Mouse (Mus musculus) right cerebral cortex, postnatal 10 days (tissue): ENCODE results near the gene Dock7.
A peak's percentile ranks its signal among the peaks of the same experiment; 100 is the strongest.

Experiments
- DNase-seq, 2 experiments: peaks; one replicate each; pipeline ENCODE4 v3.0.0; 2021; ENCODE audit warnings: low spot score in 2 of 2

The Dock7 gene

DNA sequence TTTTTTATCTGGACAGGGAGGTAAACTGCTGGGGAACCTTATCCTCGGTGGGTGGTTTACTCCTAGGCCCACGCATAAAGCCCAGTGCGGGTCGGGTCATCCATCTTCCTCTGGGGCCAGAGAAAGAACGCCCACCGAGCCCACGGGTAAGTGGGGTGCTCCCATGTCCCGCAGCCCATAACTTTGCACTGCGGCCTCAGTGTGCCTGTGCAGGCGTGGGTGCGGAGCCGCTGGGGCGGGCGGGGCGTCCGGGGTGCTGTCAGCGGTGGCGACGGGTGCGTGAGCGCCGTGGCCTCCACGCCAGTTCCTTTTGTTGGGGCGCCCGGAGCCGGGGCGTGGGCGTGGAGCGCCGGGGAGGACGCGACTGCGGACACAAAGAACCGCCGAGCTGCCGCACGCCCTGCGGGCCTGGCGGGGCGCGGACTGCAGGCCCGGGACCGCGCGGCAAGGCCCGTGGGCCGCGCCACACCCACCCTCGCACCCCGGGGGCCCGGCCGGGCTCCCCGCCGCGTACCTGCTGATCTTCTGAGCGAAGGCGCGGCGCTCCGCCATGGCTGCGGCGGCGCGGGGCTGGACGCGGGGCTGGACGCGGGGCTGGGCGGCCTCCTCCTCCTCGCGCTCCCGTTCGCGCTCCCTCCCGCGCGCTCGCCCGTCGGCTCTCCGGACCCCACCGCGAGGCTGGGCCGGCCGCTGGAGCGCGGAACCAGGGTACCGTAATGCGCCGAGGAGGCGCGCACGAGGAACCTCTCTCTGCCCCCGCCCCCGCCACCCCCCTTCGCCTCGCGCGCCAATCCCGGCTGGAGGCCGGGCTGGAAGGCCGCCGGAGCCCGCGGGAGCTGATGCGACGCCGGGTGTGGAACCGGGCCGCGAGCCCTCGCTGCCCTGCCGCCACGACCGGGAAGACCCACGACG, at the start of gene Dock7:
TSS of gene Dock7 (minus strand) at position 705 of the 912 bp plus-strand sequence.
- peak; percentile 87 to 89 for DNase-seq

DNA sequence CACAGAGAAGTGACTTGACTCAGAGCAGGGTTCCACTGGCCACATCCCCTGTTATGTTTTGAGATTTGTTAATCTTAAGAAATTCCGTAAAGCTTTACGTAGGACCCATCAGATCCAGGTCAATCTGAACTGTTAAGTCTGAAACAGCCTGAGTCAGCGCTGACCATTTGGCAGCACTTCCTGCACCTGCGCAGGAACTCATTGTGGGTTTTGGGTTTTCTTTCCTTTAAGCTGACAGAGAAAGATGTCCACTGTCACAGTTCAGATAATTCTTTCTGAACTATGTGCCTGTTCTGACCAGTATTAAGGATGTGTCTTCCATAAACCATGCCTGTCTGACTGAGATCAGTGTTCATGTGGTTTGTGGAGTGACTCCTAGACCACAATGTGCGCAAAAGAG, 48.2 kb upstream of the Dock7 start:
- no peak for DNase-seq

DNA sequence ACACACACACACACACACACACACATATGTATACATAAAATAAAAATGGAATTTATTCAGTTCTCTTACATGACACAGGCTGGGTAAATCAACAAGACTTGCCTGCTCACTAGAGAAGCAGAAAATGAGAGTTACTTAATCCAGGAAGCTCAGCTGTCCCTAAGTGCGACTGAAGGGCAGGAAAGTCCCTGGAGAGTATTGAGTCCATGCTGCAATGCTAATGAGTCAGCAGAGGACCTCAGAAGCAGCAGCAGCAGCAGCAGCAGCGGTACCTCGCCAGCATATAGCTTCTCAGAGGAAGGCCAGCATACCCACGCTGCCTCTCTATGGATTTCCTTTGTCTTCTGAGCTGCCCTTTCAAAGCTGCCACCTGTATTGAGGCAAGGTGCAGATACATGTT, 42.8 kb upstream of the Dock7 start:
- no peak for DNase-seq

DNA sequence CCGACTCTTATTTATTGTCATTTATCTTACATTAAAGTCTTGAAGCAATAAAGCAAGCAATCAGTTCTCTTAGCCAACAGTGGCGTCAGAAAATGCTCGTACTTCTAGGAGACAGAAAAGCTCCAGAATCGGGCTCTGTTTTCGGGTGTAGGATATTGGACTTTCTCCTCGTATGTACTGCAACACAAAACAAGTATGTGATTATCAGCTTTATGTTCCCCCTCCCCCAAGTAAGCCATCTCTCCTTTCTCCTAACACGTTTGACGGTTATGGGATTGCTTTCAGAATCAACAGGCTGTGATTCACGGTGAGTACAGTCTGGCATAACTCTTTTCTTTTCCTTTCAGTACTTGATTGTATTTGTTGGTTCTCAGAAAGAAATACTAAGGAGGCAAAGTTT, 42.3 kb upstream of the Dock7 start:
- DNase-seq = no peak

DNA sequence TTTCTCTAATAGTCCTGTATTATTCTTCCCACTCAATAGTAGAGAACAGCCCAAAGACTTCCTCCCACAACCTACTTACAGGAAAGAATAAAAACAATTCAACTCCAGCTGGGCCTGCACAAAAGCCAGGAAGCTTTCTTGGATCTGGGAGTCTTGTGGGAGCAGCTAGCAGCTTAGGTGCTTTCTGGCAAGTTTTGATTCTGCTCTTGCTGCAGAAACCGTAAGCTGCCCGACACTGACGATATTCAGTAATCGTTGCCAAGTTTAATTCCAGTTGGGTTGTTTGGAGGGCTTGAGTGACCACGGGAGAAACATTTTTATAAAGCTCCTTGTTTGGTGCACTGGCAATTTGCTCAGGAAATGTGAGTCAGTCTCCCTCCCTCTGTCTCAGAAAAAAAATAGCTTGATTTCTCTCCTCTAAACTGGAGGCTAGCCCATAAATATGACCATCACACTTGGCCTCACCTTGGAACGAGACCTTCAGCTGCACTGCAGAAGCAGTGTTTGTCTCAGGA, 40.8 kb upstream of the Dock7 start:
- no peak for DNase-seq

DNA sequence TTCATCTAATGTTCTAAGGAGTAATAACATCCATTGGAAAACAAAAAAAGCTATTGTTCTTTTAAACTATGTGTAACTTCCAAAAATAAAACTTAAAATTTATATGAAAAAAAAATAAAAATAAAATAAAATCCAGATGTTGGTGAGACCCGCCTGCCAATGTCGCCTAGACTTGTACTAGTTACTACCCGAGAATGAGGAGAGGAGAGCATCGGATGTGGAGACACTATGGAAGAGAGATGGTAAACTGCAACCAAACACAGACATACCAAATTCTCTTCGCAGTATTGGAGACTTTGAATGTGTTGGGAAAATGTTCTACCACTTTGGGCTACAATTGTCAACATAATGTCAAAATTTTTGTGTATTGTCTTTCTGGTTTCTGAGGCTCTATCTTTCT, 40.2 kb upstream of the Dock7 start:
- no peak for DNase-seq

DNA sequence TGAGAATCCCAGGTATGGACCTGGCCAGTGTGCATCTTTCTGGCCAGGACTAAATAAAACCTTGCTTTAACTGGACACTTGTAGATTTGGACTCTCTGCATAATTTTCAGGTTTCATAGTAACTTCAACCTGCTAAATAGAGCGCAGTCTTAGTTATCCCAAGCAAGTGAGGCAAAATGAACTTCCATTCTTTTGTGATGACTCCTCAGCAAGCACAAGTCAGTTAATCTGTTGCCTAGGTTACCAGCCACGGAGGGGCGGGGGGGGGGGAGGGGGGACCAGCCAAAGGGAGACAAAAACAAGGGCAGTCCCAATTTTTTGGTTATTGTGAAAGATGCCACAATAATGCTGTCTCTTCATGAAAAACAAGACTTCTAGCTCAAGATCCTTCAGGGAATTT, 39.7 kb upstream of the Dock7 start:
- no peak for DNase-seq

DNA sequence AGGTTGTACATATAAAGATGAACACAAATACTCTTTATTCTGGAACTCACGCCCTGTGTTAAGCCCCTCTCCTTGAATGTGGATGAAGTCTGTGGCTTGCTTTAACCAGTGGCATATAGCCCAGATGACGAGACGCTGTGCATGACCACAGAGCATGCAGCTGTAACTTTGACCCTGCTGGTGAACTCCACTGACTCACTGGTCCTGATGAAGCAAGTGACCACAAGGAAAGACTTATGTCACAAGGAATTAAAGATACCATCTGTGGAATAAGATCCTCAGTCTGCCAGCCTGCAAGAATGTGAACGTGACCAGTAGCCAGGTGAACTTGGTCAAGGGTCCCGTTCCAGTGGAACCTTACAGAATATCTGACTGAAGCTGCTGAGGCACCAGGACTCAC, 37.8 kb upstream of the Dock7 start:
- no peak for DNase-seq

DNA sequence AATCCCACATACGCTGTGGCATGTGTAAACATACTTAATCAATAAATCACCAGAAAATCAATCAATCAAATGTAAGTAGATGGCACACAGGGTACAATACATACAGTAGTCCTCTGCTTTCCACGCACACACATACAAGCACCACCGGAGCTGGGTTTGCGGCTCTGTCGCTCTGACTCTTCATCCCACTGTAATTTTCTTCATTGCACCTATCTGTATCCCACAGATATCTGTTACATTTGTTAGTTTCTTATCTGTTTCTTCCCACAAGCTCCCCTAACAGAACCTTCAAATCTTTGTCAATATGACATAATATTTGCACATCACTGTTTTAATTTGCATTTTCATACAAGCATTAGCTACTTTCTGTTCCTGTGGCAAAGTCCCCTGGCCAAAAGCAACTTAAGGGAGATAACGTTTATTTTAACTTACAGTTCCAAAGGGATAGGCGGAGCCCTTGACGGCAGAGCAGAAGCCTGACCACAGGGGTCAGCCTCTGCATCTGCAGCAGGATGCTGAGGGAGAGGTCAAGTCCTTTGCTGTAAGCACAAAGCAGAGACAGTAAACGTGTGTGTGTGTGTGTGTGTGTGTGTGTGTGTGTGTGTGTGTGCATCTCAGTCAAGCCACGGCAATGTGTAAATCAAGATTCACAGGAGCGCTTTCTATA, 36.1 kb upstream of the Dock7 start:
- DNase-seq = no peak

DNA sequence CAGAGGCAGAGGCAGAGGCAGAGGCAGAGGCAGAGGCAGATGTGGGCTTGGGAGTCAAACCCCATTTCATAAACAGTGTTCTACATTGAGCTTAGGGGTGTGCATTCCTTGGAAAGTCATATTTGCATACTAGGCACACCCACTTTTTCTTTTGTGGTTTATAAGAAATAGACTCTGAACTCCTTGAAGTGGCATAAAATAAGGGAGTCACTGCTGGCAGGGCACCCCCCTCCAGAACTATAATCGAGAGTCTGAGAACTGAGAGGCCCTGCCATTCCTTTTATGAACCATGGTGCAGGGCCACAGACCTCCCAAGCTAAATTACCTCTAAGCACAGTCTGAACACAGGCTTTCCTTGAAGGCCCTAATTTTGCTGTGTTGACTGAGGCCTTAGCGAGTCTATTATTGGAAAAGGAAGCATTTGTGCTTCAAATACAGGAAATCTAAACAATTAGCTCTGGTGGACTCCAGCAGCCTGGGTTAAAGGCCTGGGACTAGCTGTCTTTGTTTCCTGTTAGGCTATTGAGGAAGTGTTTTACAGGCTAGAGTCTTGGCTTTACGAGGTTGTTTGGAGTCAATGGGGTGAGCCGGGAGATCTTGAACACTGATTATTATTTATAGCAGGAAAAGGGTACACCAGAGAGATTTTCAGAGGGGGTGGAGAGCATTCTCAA, 31.3 kb upstream of the Dock7 start:
- DNase-seq = no peak

DNA sequence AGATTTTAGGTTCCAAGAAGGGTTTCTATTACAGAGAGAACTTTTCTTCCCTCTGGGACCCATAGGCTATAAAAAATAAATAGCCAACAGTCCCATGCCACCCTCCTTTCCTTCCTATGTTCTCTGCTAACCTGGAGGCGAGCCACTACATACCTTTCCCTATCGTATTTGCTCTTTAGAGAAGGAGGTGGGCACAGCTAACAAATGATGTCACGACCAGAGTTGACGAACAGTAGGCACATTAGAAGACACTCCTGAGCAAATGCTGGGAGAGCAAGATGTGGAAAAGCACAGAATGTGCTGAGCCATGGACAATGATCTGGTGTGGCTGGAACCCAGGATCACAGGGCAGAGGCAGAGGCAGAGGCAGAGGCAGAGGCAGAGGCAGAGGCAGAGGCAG, 30.7 kb upstream of the Dock7 start:
- no peak for DNase-seq

DNA sequence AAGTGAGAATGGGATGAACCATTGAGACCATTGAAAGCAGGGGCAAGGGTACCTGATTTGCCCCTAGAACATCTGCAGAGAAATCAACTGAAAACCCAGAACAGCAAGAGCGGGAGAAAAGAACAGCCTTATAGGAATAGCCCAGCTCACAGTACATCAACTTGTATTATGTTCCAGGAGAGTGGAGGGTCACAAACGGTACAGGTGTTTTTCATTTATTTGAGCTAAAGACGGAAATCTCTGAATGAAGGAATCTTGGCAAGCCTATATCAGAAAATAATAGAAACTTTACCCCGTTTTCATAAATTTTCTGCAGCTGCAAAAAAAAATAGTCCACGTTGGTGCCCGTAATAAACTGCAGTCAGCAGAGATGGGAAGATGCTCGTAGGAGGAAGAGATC, 22.6 kb upstream of the Dock7 start:
- no peak for DNase-seq

DNA sequence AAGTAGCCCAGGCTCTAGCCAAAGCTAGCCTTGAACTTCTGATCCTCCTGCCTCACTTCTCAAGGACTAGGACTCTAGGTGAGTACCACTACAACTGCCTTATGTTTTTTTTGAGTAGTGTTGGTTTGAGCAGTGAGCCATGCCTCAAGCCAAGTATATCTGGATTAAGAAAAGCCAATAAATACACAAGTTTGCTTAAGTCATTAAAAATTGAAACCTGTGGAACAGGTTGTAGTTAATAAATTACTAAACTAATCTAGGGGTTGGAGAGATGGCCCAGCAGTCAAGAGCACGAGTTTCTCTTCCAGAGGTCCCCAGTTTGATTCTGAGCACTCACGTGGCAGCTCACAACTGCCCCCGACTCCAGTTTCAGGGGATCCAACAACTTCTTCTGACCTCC, 20.9 kb upstream of the Dock7 start:
- no peak for DNase-seq

DNA sequence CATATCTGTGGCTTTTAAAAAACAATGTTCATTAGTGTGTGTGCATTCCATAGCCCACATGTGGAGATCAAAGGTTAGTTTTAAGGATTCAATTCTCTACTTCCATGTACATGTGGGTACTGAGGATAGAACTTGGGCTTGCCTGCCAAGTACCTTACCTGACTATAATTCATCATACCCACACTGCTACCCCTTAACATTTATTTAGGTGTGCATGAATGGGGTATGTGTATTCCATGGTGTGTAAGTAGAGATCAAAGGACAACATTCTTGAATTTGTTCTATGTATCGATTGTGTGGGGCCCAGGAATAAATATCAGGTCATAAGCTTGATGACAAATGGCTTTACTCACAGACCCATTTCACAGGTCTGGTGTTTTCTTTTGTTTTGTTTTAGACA, 20.5 kb upstream of the Dock7 start:
- DNase-seq = no peak

DNA sequence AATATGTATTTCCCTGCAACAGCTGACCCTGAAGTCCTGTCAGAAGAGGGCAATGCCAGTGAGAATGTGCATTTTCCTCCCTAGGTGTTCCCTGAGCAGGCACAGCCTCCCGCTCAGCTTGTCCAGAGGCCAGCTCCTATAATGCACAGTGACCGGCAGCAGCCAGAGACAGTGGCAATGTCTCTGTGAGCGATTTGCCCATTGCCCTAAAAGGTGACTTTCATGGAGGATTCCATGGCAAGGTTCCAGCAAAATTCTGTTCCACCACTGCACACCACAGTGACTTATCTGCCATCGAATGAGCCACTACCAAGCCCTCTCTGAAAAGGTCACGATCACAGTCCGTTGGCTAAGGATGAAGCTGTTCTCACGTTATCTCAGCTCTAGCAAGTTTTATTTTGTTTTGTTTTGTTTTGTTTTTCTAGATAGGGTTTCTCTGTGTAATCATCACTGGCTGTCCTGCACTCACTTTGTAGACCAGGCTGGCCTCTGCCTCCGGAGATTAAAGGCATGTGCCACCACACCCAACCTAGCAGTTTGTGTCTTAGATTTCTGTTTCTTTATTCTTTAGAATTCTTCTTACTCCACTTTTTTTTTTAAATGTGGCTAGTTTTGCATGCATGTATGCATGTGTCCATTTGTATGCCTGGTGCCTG, 17.4 kb upstream of the Dock7 start:
- DNase-seq = no peak

DNA sequence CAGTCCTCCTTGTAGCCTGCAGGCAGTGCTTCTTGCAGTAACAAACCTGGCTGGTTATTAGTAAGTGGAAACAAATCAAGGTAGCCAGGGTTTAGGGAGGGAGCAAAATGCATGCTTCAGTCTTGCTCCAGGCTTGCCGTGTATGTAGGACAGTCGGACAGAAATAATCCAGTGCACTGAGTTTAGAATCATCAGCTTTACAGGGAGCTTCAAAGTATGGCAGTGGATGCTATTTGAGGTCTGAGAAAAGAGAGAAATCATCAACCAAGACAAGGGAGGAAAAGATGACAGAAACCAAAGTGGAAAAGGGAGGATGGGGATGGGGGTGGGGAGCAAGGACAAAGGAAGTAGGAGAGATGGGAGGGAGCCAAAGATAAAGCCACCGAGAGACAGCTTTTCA, 13.8 kb upstream of the Dock7 start:
- no peak for DNase-seq

DNA sequence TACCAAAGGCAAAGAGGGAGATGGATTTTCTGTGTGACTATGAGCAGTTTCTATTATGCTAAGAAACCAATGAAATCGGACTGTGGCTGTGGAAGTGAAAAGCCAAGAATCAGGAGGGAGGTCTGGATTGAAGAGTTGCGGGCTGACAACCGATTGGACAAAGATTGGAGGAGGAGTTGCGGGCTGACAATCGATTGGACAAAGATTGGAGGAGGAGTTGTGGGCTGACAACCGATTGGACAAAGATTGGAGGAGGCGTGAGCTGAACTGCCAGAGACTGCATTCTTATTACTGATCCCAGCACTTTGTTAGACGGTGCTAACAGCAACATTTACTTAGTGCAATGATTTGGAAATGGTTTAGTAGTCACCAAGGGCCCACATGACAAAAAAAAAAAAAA, 12.6 kb upstream of the Dock7 start:
- no peak for DNase-seq

DNA sequence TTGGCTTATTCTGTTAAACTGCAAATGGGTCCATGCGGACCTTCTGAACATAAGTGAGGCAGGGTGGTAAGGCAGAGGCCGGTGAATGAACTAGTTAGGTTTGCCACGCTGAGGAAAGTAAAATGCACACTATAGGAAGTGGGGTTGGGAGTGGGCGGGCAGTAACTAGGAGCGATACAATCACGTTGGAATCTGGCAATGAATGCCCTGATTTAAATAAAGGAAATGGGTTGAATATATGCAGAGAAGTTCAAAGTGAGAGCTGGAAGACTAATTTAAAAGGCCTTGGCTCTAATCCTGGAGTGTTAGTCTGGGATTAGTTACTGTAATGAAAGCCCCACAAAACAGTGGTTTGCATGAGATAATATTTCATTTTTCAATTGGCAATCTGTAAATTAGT, 12.0 kb upstream of the Dock7 start:
- DNase-seq = no peak

DNA sequence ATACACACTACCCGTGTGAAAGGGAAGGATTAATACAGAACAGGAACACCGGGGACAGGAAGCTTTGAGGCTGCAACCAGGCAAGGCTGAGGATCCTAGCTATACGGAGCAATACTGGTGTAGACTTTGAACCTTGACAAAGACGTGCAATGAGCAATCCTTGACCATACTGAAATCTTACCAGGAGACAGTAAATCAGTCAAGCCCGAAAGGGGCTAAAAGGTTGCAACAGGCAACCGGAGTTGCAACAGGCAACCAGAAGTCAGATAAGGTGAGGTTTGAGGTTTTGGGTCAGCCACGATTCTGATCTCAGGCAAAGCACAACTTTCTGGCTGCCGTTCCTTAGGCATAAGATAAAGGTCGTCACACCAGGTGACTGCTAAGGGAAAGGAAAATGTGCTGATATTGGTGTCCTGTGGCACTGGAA, 10.5 kb upstream of the Dock7 start:
- peak in 1 of 2 experiments; percentile 1 for DNase-seq

DNA sequence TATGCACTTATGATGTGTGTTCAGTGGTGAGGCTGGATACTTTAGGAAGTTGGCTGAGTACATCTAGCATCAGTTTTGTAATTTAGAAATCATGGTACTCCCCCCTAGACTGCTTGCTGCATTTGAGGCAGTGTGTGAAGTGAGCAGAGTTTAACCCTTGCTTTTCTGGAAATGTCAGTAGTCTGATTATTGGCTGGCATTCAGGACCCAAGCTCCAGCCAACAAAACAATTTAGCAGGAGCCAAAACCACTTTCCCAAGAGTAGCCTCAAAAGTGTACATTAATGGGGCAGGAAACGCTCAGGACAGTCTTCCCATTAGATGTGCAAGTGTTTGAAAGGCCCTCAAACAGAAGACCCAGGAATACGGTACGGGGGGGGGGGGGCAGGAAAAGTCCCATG, 2.8 kb upstream of the Dock7 start:
- no peak for DNase-seq

DNA sequence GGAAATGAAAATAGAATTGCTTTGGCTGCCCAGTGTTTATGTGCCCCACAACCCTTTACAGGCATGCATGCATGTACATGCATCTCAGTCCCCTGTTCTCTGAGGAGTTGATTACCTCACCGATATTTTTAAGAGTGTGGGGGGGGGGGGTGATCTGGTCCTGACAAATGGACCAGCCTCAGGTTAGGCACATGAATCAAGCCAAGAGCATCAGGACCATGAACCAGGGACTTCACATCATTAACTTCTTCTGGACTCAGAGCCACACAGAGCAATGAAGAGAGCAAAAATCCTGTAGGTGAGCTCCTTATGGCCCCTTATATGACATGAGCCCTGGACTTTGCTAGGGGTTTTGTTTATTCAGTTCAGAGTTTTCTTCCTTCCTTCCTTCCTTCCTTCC, 2.1 kb upstream of the Dock7 start:
- DNase-seq = no peak

DNA sequence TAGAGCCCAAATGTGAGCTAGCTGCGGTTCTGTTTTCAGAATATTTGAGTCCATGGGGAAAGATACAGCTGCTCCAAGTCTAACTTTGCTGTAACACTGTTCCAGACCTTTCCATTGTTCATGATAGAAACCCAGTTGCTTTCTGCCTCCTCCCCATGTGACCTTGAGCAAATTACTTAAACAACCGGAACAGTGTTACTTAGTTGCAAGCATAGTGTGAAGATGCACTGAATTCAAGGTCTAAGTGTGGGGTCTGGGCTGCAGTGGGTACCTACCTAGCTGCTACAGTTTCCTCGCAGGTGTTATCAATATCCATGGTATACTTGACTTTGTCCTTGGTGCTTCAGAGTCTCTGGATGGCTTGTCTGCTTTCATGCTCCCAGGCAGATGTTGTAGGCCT, 1.3 kb upstream of the Dock7 start:
- peak in 1 of 2 experiments; percentile 54 for DNase-seq
